Mouse (Mus musculus): Measurements from ENCODE around the gene Ism1. TPM values are rescaled to one million over a fixed set of nuclear protein-coding genes. Genes with fewer than 3 reads are reported as not detected.

The Ism1 gene
- total RNA-seq, 2 experiments from 2014 or later, result 0.47 to 0.69 TPM

Other genes starting within 250 kb of the Ism1 start
- gene Sptlc3, start 184.3 kb upstream of the Ism1 start, total RNA-seq (2021), result not detected